Mouse (Mus musculus) heart, adult 2 months (tissue): ENCODE results near the gene Med17. TPM values are rescaled to one million over a fixed set of nuclear protein-coding genes. Genes with fewer than 3 reads are reported as not detected.
"Not testable (repeated sequence)": the region's sequence is repeated elsewhere in the genome, so short reads cannot be mapped to it uniquely, and the experiment has no call there.

Experiments
- DNase-seq, 2 experiments: peaks; one replicate each; pipeline ENCODE4 v3.0.0; 2021
- H3K27ac ChIP-seq: fragments of 200-600 bp; 2 replicates; pipeline ENCODE4 v1.8.1; 2022
- H3K27me3 ChIP-seq: fragments of 200-500 bp; 2 replicates; pipeline ENCODE4 v1.6.1; 2012; ENCODE audit warnings: mild to moderate bottlenecking, low read length, inconsistent platforms, mixed read lengths; ENCODE audit not compliant: control insufficient read depth, insufficient read depth
- H3K36me3 ChIP-seq: fragments of 200-500 bp; 2 replicates; pipeline ENCODE4 v1.6.1; 2012; ENCODE audit warnings: low read length, inconsistent platforms; ENCODE audit not compliant: control insufficient read depth, insufficient read depth
- H3K4me1 ChIP-seq: fragments of 200-500 bp; 2 replicates; pipeline ENCODE4 v1.6.1; 2011; ENCODE audit warnings: low read length; ENCODE audit not compliant: control insufficient read depth, insufficient read depth
- H3K4me3 ChIP-seq: fragments of 200-600 bp; 2 replicates; pipeline ENCODE4 v1.8.1; 2022
- H3K79me2 ChIP-seq: fragments of 200-500 bp; replicated peaks from 2 replicates; pipeline ENCODE4 v1.6.1; 2012; ENCODE audit warnings: mild to moderate bottlenecking, inconsistent platforms, low read length, moderate library complexity, mixed read lengths; ENCODE audit not compliant: control insufficient read depth, insufficient read depth
- H3K9ac ChIP-seq: fragments of 200-500 bp; 2 replicates; pipeline ENCODE4 v1.6.1; 2012; ENCODE audit warnings: low read depth, mild to moderate bottlenecking, control low read depth, inconsistent platforms, low read length, mixed read lengths
- CTCF ChIP-seq: fragments of 200-600 bp; IDR thresholded peaks from 2 replicates; pipeline ENCODE4 v1.8.1; 2022; ENCODE audit warnings: antibody characterized with exemption, mild to moderate bottlenecking, moderate library complexity
- EP300 ChIP-seq: fragments of 200-500 bp; IDR thresholded peaks from 2 replicates; pipeline ENCODE4 v1.6.1; 2011; ENCODE audit warnings: low read depth, low read length, control low read depth; ENCODE audit not compliant: insufficient read depth
- POLR2A ChIP-seq: fragments of 200-500 bp; IDR thresholded peaks from 2 replicates; pipeline ENCODE4 v1.6.1; 2011; ENCODE audit warnings: mild to moderate bottlenecking, low read depth, low read length, control low read depth; ENCODE audit not compliant: insufficient read depth
- WGBS: fragments of 180-500 bp; shearing (Covaris S2); methylation state at CpG from one replicate; pipeline ENCODE4 v1.1.7; 2018; 5-methylcytosine and 5-hydroxymethylcytosine counted together
- intact Hi-C: fragments of 180-260 bp; cut with DNase I; formaldehyde crosslinking; loops from one replicate; pipeline ENCODE4 v1.15.1; 2025
- polyA plus RNA-seq: library from polyadenylated mRNA; depleted of rRNA; stranded (reverse); fragments of >200 nt; gene quantifications from 2 replicates; pipeline ENCODE4 v1.2.3, GENCODE M21; 2012
- total RNA-seq, 2 experiments: library from RNA; stranded (reverse); gene quantifications; 2 replicates each; pipeline ENCODE4 v1.2.3; 2021

The Med17 gene
- total and polyA plus RNA-seq, 3 experiments = 10.3 to 14.6 (median 14.3) TPM

- peak within 1 kb of the TSS; percentile 78 for H3K4me3 ChIP-seq
- H3K79me2 ChIP-seq = no peaks in the 10 kb centered on the region
- H3K36me3 ChIP-seq = peaks cover 34% of the 10 kb centered on the region
- H3K9ac ChIP-seq = peak within 1 kb of the TSS; percentile 86
- peak within 1 kb of the TSS; percentile 93 for H3K27ac ChIP-seq
- 0 out of 2 replicates have a peak, but pooled peaks have one; percentile 3 for TF ChIP-seq EP300
- no peak for TF ChIP-seq POLR2A
- H3K27me3 ChIP-seq = no peaks in the 10 kb centered on the region
- no peak for DNase-seq
- peaks cover 8% of the 10 kb centered on the region for H3K4me1 ChIP-seq
- under 1% methylated on average over 35 of the region's 35 CpGs for WGBS
- intact Hi-C loops = loop anchor here (2.0 to 5.0 kb wide), 2 partner anchors 26 to 51 kb away; partner anchors contain the start of gene Cep295
Measured at GRCm38 (mm10) chr9:15306398-15307119, 26.8 kb upstream of the Med17 start, which contains the start of gene 4931406C07Rik. TSS of gene 4931406C07Rik (minus strand) at chr9:15306448.

GRCm38 (mm10) chr9:15305503-15306397 lies 26.0 kb upstream of the Med17 start, which contains the start of gene Taf1d:
TSS of gene Taf1d (plus strand) at chr9:15306214.
- DNase-seq = peak; percentile 97 to 100
- Histone ChIP-seq H3K4me3 (peak within 1 kb of the TSS; percentile 78), H3K9ac (peak within 1 kb of the TSS; percentile 86), H3K79me2 (no peaks in the 10 kb centered on the region), H3K27me3 (no peaks in the 10 kb centered on the region), H3K27ac (peak within 1 kb of the TSS; percentile 93), H3K4me1 (peaks cover 8% of the 10 kb centered on the region), H3K36me3 (peaks cover 31% of the 10 kb centered on the region)
- WGBS = 11% methylated on average over 45 of the region's 45 CpGs
- TF ChIP-seq EP300 = peak; percentile 29; the same call in 1 of the 2 replicates
- TF ChIP-seq CTCF = no peak
- TF ChIP-seq POLR2A = peak; percentile 97
- intact Hi-C loops = loop anchor here (2.0 to 5.0 kb wide), 2 partner anchors 25 to 52 kb away; partner anchors contain the start of gene Cep295

DNA sequence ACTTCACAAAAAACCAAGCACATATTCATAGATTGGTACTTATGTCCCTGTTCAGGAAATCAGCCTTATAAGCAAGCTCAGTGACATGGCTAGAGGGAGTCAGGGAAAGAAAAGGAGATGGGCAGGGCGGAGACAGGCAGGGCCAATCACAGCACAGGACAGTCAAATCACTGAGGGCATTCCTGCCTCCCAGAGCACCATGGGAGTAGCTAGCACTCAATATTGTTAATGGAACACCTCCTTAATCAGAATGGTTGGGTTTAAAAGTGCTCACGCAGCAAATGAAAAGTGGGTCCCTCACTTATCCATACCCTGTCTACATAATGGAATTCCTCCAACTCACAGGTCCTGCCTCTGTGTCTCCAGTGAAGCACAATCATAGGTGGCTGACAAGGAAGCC lies 23.1 kb upstream of the Med17 start:
- TF ChIP-seq CTCF = no peak
- TF ChIP-seq POLR2A = no peak
- no peak for TF ChIP-seq EP300
- Histone ChIP-seq H3K27me3 (no peaks in the 10 kb centered on the region), H3K36me3 (peaks cover 9% of the 10 kb centered on the region), H3K27ac (no peak overlapping the region), H3K4me3 (no peak overlapping the region), H3K4me1 (peaks cover 6% of the 10 kb centered on the region), H3K79me2 (no peaks in the 10 kb centered on the region), H3K9ac (no peak overlapping the region)
- WGBS = 91% methylated on average over 2 of the region's 2 CpGs
- no peak for DNase-seq
- intact Hi-C loops = no loop called here

- WGBS = 86% methylated on average over 6 of the region's 6 CpGs
- TF ChIP-seq CTCF = peak; percentile 56
- H3K9ac ChIP-seq, DNase-seq, H3K4me1 ChIP-seq, H3K79me2 ChIP-seq, H3K36me3 ChIP-seq, H3K27me3 ChIP-seq, H3K27ac ChIP-seq, H3K4me3 ChIP-seq, intact Hi-C loops: not testable (repeated sequence)
Measured at GRCm38 (mm10) chr9:15302006-15302405, 22.3 kb upstream of the Med17 start.

DNA sequence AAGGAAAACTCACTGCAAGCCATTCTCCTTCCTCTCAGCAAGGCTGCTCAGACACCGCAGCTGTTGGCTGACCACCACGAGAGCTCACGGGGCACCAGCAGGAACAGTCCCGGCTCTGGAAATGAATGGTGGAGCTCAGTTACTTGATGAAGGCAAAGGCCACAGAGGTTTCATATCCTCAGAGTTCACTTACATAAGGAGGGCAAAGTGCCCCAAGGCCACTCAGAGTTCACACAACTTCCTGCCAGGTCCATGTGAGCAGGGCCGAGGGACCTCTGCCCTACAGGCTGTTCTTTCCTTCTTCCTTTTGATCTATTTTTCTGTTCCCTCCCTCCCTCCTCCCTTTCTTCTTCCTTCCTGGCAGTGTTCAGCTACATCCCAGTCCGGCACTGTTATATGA lies 21.7 kb upstream of the Med17 start:
- intact Hi-C loops = no loop called here
- Histone ChIP-seq H3K9ac (0 out of 2 replicates have a peak overlapping the region, but pooled peaks have one; percentile 5), H3K4me3 (no peak overlapping the region), H3K79me2 (no peaks in the 10 kb centered on the region), H3K36me3 (no peaks in the 10 kb centered on the region; the same call in 1 of the 2 replicates), H3K27me3 (no peaks in the 10 kb centered on the region), H3K27ac (peak overlapping the region; percentile 51), H3K4me1 (peaks cover 2% of the 10 kb centered on the region)
- TF ChIP-seq POLR2A = no peak
- TF ChIP-seq CTCF = no peak
- no peak for TF ChIP-seq EP300
- 26% methylated on average over 6 of the region's 6 CpGs for WGBS
- peak in 1 of 2 experiments; percentile 38 for DNase-seq

DNA sequence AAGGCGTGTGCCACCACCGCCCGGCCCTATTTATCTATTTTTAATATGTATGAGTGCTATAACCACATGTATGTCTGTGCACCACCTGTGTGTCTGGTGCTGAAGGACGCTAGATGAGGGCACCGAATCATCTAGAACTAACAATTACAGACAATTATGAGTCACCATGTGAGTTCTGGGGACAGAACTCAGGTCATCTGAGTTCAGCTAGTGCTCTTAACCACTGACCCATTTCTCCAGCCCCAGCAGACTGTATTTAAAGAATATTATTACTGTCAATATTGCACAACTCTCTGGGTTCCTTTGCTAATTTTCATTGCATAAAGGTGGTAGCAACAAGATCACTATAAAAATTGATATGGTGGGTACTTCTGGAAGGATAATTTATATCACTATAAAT lies 20.3 kb upstream of the Med17 start:
- H3K9ac ChIP-seq = no peak overlapping the region
- H3K27ac ChIP-seq = no peak overlapping the region
- 87% methylated on average over 5 of the region's 5 CpGs for WGBS
- intact Hi-C loops = no loop called here
- H3K4me1 ChIP-seq = no peaks in the 10 kb centered on the region
- H3K79me2 ChIP-seq = no peaks in the 10 kb centered on the region
- no peaks in the 10 kb centered on the region for H3K27me3 ChIP-seq
- no peak for DNase-seq
- no peaks in the 10 kb centered on the region for H3K36me3 ChIP-seq
- H3K4me3 ChIP-seq = no peak overlapping the region
- TF ChIP-seq CTCF (no peak), EP300 (no peak), POLR2A (no peak)
